Mouse (Mus musculus): ENCODE data around the gene Agap1.

Gene Agap1

GRCm38 (mm10) chr1:89543312-89543711, 88.7 kb downstream of the Agap1 start:
- DNase-seq (ENCODE audit: low spot score in 2 of 2) = no peak

GRCm38 (mm10) chr1:89544094-89544493, 89.5 kb downstream of the Agap1 start:
- no peak for DNase-seq (ENCODE audit: low spot score in 2 of 2)

GRCm38 (mm10) chr1:89545099-89545498, 90.5 kb downstream of the Agap1 start:
- no peak for DNase-seq (ENCODE audit: low spot score in 2 of 2)

- DNase-seq (ENCODE audit: low spot score in 2 of 2) = no peak
Observed at GRCm38 (mm10) chr1:89547525-89548504, 93.2 kb downstream of the Agap1 start.

GRCm38 (mm10) chr1:89550061-89550869, 95.7 kb downstream of the Agap1 start:
- no peak for DNase-seq (ENCODE audit: low spot score in 2 of 2)

GRCm38 (mm10) chr1:89552470-89552869, 97.9 kb downstream of the Agap1 start:
- no peak for DNase-seq (ENCODE audit: low spot score in 2 of 2)

GRCm38 (mm10) chr1:89553791-89554190, 99.2 kb downstream of the Agap1 start:
- DNase-seq (ENCODE audit: low spot score in 2 of 2) = no peak

GRCm38 (mm10) chr1:89554969-89555856, 100.6 kb downstream of the Agap1 start:
- no peak for DNase-seq (ENCODE audit: low spot score in 2 of 2)

GRCm38 (mm10) chr1:89556006-89556405, 101.4 kb downstream of the Agap1 start:
- DNase-seq (ENCODE audit: low spot score in 2 of 2) = no peak

- no peak for DNase-seq (ENCODE audit: low spot score in 2 of 2)
Observed at GRCm38 (mm10) chr1:89557401-89557800, 102.8 kb downstream of the Agap1 start.

- DNase-seq (ENCODE audit: low spot score in 2 of 2) = no peak
Observed at GRCm38 (mm10) chr1:89558080-89558479, 103.5 kb downstream of the Agap1 start.

GRCm38 (mm10) chr1:89563399-89563798, 108.8 kb downstream of the Agap1 start:
- DNase-seq (ENCODE audit: low spot score in 2 of 2) = no peak

GRCm38 (mm10) chr1:89566578-89567488, 112.2 kb downstream of the Agap1 start:
- no peak for DNase-seq (ENCODE audit: low spot score in 2 of 2)

GRCm38 (mm10) chr1:89568546-89569405, 114.2 kb downstream of the Agap1 start:
- no peak for DNase-seq (ENCODE audit: low spot score in 2 of 2)

- no peak for DNase-seq (ENCODE audit: low spot score in 2 of 2)
Observed at GRCm38 (mm10) chr1:89570522-89571299, 116.1 kb downstream of the Agap1 start.

- no peak for DNase-seq (ENCODE audit: low spot score in 2 of 2)
Observed at GRCm38 (mm10) chr1:89573486-89573885, 118.9 kb downstream of the Agap1 start.

GRCm38 (mm10) chr1:89574941-89575890, 120.6 kb downstream of the Agap1 start:
- no peak for DNase-seq (ENCODE audit: low spot score in 2 of 2)
